Mouse (Mus musculus): Measurements from ENCODE around the gene Tmem189.

Gene Tmem189

GRCm38 (mm10) chr2:167700018-167700417, 10.4 kb upstream of the Tmem189 start:
- DNase-seq: no peak

- peak; percentile 58 to 75 for DNase-seq
Measured at GRCm38 (mm10) chr2:167697902-167698301, 8.3 kb upstream of the Tmem189 start.

DNA sequence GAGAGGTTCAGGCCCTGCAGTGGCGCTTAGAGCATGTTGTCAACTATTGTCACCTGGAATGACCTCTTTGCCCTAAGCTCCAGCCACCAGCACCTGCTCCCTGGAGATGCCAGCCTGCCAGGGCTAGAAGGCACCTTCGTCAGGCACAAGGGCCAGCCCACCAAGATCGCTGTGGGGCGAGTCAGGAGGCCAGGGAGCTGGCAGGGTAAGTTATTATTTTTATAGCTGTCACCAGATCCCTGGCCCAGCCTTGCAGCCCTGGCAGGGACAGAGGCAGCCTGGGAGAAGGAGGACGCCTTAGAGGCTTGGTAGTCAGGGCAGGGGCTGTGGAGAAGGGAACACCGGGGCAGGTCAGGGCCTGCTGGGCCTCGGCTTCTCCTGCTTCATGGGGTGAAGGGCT, 6.5 kb upstream of the Tmem189 start:
- DNase-seq: peak; percentile 36 to 79

DNA sequence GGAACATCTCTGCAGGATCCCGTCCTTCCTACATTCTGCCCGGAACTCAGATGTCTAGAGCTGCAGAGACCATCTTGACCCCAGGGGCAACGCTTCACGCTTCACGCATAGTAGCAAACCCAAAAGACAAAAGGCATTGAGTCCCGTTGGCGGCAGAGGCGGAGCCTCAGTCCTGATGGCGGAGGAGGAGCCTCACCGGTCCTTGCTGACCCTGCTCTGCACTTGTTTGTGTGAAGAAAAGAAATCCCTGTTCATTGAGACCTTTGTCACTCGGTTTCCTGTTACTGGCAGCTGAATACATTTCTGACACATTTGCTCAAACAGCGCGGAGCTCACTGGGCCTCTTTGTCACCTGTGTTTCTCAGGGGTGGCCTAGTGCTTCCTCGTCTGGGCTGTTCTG, 5.9 kb upstream of the Tmem189 start:
- DNase-seq: no peak

- no peak for DNase-seq
Measured at GRCm38 (mm10) chr2:167694963-167695362, 5.3 kb upstream of the Tmem189 start.

DNA sequence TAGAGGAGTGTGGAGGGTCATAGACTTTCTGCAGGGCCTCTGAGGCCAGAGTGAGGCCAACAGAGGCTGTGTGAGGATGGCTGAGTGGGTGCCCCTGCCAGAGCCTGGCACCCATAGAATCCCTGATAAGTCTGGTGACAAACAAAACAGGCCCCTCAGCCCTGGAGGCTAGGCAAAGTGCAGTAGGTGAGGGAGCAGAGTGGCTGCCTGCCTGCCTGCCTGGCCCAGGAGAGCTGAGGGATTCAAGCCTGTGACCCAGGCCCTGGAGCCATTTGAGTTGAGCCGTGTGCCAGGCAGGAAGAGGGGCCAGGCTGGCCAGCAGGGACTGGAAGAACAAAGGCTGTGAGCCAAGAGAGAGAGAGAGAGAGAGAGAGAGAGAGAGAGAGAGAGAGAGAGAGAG, 4.6 kb upstream of the Tmem189 start:
- peak in 1 of 2 experiments; percentile 69 for DNase-seq

DNA sequence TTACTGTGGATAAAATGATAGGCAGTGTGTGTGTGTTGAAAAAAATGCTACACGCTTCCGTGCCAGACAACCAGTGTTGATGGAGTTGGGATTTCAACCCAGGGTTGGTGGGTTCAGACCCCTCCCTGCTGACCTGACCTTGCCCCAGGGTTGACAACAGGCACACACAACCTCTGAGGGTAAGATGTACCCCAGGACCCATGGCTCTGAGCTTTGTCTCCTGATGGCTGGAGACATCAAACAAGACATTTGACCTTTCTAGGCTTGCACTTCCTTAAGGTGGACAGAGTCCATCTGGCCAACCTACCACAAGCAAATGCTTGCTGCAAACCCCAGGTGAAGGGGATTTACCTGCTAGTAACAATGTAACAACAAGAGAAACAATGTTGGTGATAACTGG, 3.9 kb upstream of the Tmem189 start:
- DNase-seq: no peak

DNA sequence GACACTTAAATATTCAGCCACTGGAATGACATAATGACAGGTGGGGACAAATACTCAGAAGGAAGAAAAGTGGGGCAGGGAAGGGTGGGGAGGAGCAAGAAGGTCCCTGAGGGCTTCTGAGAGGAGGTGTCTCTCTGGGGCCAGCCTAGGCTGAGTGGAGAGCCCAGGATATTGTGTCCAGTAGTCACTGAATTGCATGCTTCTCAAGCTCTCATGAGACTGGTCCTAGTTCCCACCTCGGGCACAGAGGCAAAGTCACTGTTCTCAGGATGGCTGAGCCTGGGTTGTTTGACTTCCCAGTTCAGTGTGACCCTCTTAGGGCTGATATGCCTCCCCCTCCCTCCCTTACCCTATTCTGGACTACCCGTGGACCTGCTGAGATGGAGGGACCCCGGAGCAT, 3.2 kb upstream of the Tmem189 start:
- no peak for DNase-seq

- peak in 1 of 2 experiments; percentile 66 for DNase-seq
Measured at GRCm38 (mm10) chr2:167691871-167692661, 2.4 kb upstream of the Tmem189 start.

GRCm38 (mm10) chr2:167691410-167691809, 1.8 kb upstream of the Tmem189 start:
- DNase-seq: no peak

GRCm38 (mm10) chr2:167690962-167691311, 1.3 kb upstream of the Tmem189 start:
- DNase-seq: peak; percentile 38 to 80

DNA sequence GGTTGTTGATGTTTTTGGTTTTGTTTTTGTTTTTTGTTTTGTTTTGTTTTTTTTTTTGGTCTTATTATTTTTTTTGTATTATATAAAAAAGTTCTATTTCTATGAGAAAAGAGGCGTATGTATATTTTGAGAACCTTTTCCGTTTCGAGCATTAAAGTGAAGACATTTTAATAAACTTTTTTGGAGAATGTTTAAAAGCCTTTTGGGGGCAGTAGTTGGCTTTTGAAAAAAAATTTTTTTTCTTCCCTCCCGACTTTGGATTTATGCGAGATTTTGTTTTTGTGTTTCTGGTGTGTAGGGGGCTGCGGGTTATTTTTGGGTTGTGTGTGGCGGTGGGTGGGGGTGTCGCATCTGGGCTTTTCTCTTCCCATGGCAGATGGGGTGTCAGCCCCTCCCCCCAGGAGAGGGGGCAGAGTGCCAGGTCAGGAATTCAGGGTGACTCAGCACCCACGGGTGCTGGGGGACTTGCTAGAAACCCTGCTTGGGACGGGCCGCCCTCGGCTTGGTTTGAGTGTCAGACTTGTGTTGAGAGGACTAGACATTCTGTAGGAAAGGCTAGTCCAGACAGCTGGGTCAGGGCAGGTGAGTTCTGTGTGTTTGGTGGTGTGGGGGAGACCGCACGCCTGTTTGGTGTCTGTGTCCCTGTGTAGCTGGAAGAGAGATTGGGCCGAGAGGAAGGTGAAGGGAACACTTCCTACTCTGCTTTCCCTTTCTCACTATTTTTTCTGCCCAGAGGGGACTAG, 768 bp upstream of the Tmem189 start:
- DNase-seq: peak; percentile 40 to 75

GRCm38 (mm10) chr2:167688498-167689451, 847 bp downstream of the Tmem189 start, which contains the start of gene Cebpb:
Gene Cebpb (plus strand): TSS chr2:167688915.
- DNase-seq: peak; percentile 84 to 93

DNA sequence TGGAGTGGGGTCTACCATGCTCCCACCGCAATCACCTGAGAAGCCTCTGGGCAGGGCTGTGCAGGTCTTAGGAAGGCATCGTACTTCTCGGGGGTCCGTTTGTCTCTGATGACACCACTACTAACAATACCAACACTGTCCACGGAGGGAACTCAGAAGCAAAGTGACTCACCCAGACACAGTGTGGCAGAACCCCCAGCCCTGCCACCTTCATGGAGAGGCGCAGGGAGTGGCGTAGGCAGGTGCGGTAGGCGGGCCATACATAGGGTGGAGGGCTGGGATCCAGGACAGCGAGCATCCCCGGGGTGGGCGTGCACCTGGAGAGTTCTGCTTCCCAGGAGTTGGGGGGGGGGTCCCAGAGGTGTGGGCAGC, 1.5 kb downstream of the Tmem189 start:
- no peak for DNase-seq

- DNase-seq: peak in 1 of 2 experiments; percentile 69
Measured at GRCm38 (mm10) chr2:167687651-167688101, 1.9 kb downstream of the Tmem189 start.

GRCm38 (mm10) chr2:167687250-167687586, 2.4 kb downstream of the Tmem189 start:
- DNase-seq: no peak

DNA sequence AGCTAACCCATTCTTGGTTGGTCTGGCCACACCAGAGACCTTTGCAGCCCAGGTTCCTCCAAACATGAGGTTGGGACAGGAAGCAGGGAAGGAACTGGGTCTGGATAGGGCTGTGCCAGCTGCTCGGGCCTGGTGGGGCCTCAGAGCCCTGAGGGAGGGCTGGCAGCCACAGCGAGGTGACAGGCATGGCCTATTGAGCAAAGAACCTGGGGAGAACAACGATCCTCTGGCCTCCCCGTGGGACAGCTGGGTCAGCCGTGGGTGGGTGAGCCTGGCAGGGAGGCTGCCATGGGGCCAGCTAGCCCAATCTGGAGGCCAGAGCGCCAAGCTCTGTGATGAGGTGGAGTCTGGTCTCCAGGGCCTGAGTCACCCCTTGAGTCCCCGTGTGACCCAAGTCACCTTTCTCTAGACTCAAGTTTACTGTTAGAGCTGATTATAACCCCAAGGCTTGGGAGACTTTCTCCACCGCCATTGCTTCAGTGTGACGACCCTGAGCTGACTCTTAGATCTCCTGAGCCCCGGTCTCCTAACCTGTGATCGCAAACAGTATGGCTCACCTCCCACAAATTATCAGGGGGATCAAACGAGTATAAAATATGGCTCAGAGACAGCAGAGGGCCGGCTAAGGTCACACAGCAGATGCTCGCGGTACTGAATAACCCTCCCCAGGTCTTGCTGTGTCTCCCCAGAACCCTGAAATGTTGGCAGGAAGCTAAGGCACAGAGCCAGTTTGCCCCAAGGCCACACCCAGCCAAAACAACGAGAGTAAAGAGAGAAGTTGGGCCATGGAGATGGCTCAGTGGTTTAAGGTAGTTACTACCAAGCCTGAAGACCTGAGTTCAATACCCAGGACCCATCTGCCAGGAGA, 3.0 kb downstream of the Tmem189 start:
- no peak for DNase-seq

DNA sequence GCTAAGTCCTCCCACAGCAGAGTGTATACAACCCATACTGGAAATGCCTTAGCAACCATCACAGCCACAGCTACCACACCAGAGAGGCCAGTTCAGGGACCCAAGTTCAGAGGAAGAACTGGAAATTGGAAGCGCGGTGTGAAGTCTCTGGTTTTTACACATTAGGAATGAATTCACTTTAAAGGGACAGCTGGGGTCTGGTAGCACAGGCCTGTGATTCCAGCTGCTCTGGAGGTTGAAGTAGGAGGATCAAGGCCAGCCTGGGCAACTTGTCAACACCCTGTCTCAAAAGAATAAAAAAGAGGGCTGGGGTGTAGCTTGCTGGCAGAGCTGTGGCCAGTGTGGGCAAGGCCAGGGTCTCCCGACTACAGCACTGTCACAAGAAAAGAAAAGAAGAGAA, 3.8 kb downstream of the Tmem189 start:
- DNase-seq: no peak

DNA sequence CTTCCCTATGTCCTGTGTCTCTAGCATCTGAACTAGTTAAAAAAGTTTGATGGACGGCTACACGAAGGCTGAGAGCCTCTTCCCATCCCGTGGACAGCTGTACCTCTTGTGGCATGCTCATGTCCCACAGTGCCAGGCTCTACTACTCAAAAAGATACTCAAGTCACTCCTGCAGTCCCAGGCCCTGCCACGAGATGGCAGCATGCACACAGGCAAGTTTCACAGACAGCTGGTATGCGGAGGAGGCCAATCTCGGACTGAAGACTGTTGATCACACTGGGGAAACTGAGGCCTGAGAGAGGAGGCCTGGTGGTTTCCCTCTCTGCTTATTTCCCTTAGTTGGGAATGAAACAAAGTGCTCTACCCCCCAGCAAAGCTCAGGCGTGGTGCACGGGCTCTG, 4.5 kb downstream of the Tmem189 start:
- DNase-seq: peak; percentile 92 to 99

DNA sequence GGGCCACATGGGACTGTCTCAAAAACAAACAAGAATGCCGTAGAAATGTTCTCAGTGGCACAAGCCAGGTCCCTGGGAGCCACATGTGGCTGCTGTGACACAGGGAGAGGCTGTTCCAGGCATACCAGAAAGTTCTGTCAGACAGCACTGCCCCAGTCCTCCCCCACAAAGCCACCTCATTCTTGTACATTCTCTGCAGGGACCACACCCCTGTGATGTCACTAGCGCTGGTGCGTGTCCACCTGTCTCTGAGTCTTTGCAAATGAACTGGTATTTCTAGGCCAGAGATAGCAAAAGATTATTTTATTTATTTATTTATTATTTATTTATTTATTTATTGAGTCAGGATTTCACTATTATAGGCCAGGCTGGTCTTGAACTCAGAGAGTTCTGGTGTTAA, 5.9 kb downstream of the Tmem189 start:
- DNase-seq: peak in 1 of 2 experiments; percentile 52

DNA sequence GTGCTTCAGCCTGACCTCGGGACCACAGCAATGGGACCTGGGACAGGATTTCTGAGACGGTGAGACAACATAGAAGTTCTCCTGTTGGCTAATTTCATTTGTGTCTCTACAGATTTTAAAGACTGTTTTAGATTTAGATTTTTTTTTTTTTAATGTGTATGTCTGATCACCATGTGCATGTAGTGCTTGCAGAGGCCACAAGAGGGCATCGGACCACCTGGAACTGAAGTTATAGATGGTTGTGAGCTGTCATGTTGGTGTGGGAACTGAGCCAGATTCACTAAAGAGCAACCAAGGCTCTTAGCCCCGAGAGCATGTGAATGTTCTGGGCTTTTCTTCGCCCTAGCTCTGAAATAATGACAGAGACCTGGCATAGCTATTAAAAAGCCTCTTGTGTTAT, 9.0 kb downstream of the Tmem189 start:
- DNase-seq: peak in 1 of 2 experiments; percentile 82

- peak; percentile 84 to 87 for DNase-seq
Measured at GRCm38 (mm10) chr2:167679902-167680430, 9.7 kb downstream of the Tmem189 start.
